Mouse (Mus musculus) MEL (cell line): ENCODE data around the gene Sat1. TPM values are rescaled to one million over a fixed set of nuclear protein-coding genes. Genes with fewer than 3 reads are reported as not detected.

ENCODE experiments used
- DNase-seq: peaks from one replicate; pipeline ENCODE4 v3.0.0; 2011; ENCODE audit warnings: low read depth, low spot score
- H3K27ac ChIP-seq: 2 replicates; pipeline ENCODE4 v1.5.1; 2012; ENCODE audit warnings: low read depth, mild to moderate bottlenecking, control low read depth, low read length, moderate library complexity; ENCODE audit not compliant: control insufficient read depth
- H3K27me3 ChIP-seq, 2 experiments: fragments of 150-350 bp in 1 of 2; sonication (generic) in 1 of 2; 2 replicates each; pipeline ENCODE4 v1.6.1; 2012; ENCODE audit warnings: low read length in 2 of 2, mild to moderate bottlenecking in 2 of 2, improper control_type of control experiment in 1 of 2, moderate library complexity in 1 of 2; ENCODE audit not compliant: insufficient read depth in 2 of 2, control insufficient read depth in 1 of 2
- H3K36me3 ChIP-seq, 2 experiments: 2 replicates each; pipeline ENCODE4 v1.6.1; 2012 to 2014; ENCODE audit warnings: low read length in 2 of 2, improper control_type of control experiment in 1 of 2, inconsistent platforms in 1 of 2, mild to moderate bottlenecking in 1 of 2; ENCODE audit not compliant: insufficient read depth in 2 of 2, control insufficient read depth in 1 of 2
- H3K4me1 ChIP-seq, 2 experiments: fragments of 150-350 bp in 1 of 2; sonication (generic) in 1 of 2; 2 replicates each; pipeline ENCODE4 v1.6.1; 2012; ENCODE audit warnings: low read length in 2 of 2, improper control_type of control experiment in 1 of 2, mild to moderate bottlenecking in 1 of 2; ENCODE audit not compliant: insufficient read depth in 2 of 2, control insufficient read depth in 1 of 2
- H3K4me3 ChIP-seq, 2 experiments: fragments of 150-350 bp in 1 of 2; sonication (generic) in 1 of 2; 2 replicates each; pipeline ENCODE4 v1.5.1; 2012; ENCODE audit warnings: low read depth in 2 of 2, low read length in 2 of 2, mild to moderate bottlenecking in 2 of 2, moderate library complexity in 2 of 2, control low read depth in 1 of 2, improper control_type of control experiment in 1 of 2; ENCODE audit not compliant: control insufficient read depth in 1 of 2, insufficient read depth in 1 of 2
- H3K79me2 ChIP-seq: 2 replicates; pipeline ENCODE4 v1.6.1; 2012; ENCODE audit warnings: mild to moderate bottlenecking, low read length, moderate library complexity; ENCODE audit not compliant: control insufficient read depth, poor library complexity, insufficient read depth
- H3K9ac ChIP-seq: 2 replicates; pipeline ENCODE4 v1.6.1; 2012; ENCODE audit warnings: low read depth, mild to moderate bottlenecking, control low read depth, low read length, moderate library complexity; ENCODE audit not compliant: control insufficient read depth, poor library complexity, severe bottlenecking
- H3K9me3 ChIP-seq: fragments of 150-350 bp; sonication (generic); replicated peaks from 2 replicates; pipeline ENCODE4 v1.6.1; 2012; ENCODE audit warnings: mild to moderate bottlenecking, low read length, improper control_type of control experiment, moderate library complexity; ENCODE audit not compliant: insufficient read depth
- CHD1 ChIP-seq: IDR thresholded peaks from 2 replicates; pipeline ENCODE4 v1.6.1; 2012; ENCODE audit warnings: low read depth, mild to moderate bottlenecking, inconsistent platforms, low read length, improper control_type of control experiment
- CHD2 ChIP-seq: IDR thresholded peaks from 2 replicates; pipeline ENCODE4 v1.6.1; 2011; ENCODE audit warnings: low read length, improper control_type of control experiment
- EP300 ChIP-seq, 2 experiments: IDR thresholded peaks; 2 replicates each; pipeline ENCODE4 v1.6.1; 2011; ENCODE audit warnings: improper control_type of control experiment in 2 of 2, low read length in 2 of 2, low read depth in 1 of 2, mild to moderate bottlenecking in 1 of 2
- ETS1 ChIP-seq: IDR thresholded peaks from 2 replicates; pipeline ENCODE4 v1.6.1; 2012; ENCODE audit warnings: low read depth, mild to moderate bottlenecking, inconsistent platforms, low read length, improper control_type of control experiment, moderate library complexity
- MAFK ChIP-seq: IDR thresholded peaks from 2 replicates; pipeline ENCODE4 v1.6.1; 2011; ENCODE audit warnings: low read depth, mild to moderate bottlenecking, low read length, improper control_type of control experiment, borderline replicate concordance
- MEF2A ChIP-seq: IDR thresholded peaks from 2 replicates; pipeline ENCODE4 v1.6.1; 2014; ENCODE audit warnings: low read depth, mild to moderate bottlenecking, inconsistent platforms, low read length, improper control_type of control experiment; ENCODE audit not compliant: poor library complexity, insufficient replicate concordance, severe bottlenecking; ENCODE audit errors: extremely low read depth
- MXI1 ChIP-seq: IDR thresholded peaks from 2 replicates; pipeline ENCODE4 v1.6.1; 2011; ENCODE audit warnings: mild to moderate bottlenecking, low read depth, low read length, improper control_type of control experiment
- MYB ChIP-seq: IDR thresholded peaks from 2 replicates; pipeline ENCODE4 v1.6.1; 2011; ENCODE audit warnings: mild to moderate bottlenecking, low read depth, low read length, improper control_type of control experiment
- NRF1 ChIP-seq: IDR thresholded peaks from 2 replicates; pipeline ENCODE4 v1.6.1; 2014; ENCODE audit warnings: low read depth, mild to moderate bottlenecking, inconsistent platforms, low read length, improper control_type of control experiment, moderate library complexity; ENCODE audit not compliant: poor library complexity, insufficient read depth, severe bottlenecking
- POLR2A ChIP-seq, 2 experiments: IDR thresholded peaks; 2 replicates each; pipeline ENCODE4 v1.6.1; 2011 to 2012; ENCODE audit warnings: low read length in 2 of 2, mild to moderate bottlenecking in 2 of 2, control low read depth in 1 of 2, improper control_type of control experiment in 1 of 2, low read depth in 1 of 2, moderate library complexity in 1 of 2; ENCODE audit not compliant: control insufficient read depth in 1 of 2, insufficient read depth in 1 of 2, poor library complexity in 1 of 2
- POLR2AphosphoS5 ChIP-seq: IDR thresholded peaks from 2 replicates; pipeline ENCODE4 v1.6.1; 2012; ENCODE audit warnings: low read depth, borderline replicate concordance, mild to moderate bottlenecking, inconsistent platforms, low read length, moderate library complexity, mixed read lengths
- RCOR1 ChIP-seq: IDR thresholded peaks from 2 replicates; pipeline ENCODE4 v1.6.1; 2012; ENCODE audit warnings: low read depth, mild to moderate bottlenecking, inconsistent platforms, low read length, improper control_type of control experiment
- SMC3 ChIP-seq: IDR thresholded peaks from 2 replicates; pipeline ENCODE4 v1.6.1; 2011; ENCODE audit warnings: low read depth, low read length, improper control_type of control experiment
- TAL1 ChIP-seq: IDR thresholded peaks from 2 replicates; pipeline ENCODE4 v1.6.1; 2012; ENCODE audit warnings: mild to moderate bottlenecking, inconsistent platforms, low read length, moderate library complexity, mixed read lengths
- TBP ChIP-seq: IDR thresholded peaks from 2 replicates; pipeline ENCODE4 v1.8.0; 2011; ENCODE audit warnings: low read depth, low read length, improper control_type of control experiment
- UBTF ChIP-seq: IDR thresholded peaks from 2 replicates; pipeline ENCODE4 v1.6.1; 2012; ENCODE audit warnings: low read depth, mild to moderate bottlenecking, inconsistent platforms, low read length, improper control_type of control experiment, moderate library complexity, borderline replicate concordance; ENCODE audit not compliant: insufficient read depth
- USF1 ChIP-seq: IDR thresholded peaks from 2 replicates; pipeline ENCODE4 v1.6.1; 2014; ENCODE audit warnings: low read depth, mild to moderate bottlenecking, inconsistent platforms, low read length, improper control_type of control experiment, moderate library complexity
- USF2 ChIP-seq, 2 experiments: IDR thresholded peaks; 2 replicates each; pipeline ENCODE4 v1.6.1; 2011 to 2012; ENCODE audit warnings: improper control_type of control experiment in 2 of 2, low read length in 2 of 2, borderline replicate concordance in 1 of 2, inconsistent platforms in 1 of 2, low read depth in 1 of 2, mild to moderate bottlenecking in 1 of 2; ENCODE audit not compliant: insufficient read depth in 1 of 2
- ZKSCAN1 ChIP-seq: IDR thresholded peaks from 2 replicates; pipeline ENCODE4 v1.6.1; 2012; ENCODE audit warnings: low read depth, mild to moderate bottlenecking, inconsistent platforms, low read length, improper control_type of control experiment, moderate library complexity
- ZMIZ1 ChIP-seq: IDR thresholded peaks from 2 replicates; pipeline ENCODE4 v1.6.1; 2012; ENCODE audit warnings: low read depth, mild to moderate bottlenecking, inconsistent platforms, low read length, improper control_type of control experiment, moderate library complexity
- polyA plus RNA-seq, 2 experiments: library from polyadenylated mRNA; stranded (reverse) in 1 of 2; unstranded in 1 of 2; fragments of >175 nt in 1 of 2; fragments of >200 nt in 1 of 2; gene quantifications; 2 replicates each; pipeline versions ENCODE4 v1.2.1 to v1.2.4; 2012; ENCODE audit warnings: low replicate concordance in 2 of 2, low read depth in 1 of 2; ENCODE audit not compliant: insufficient read length in 2 of 2, insufficient read depth in 1 of 2, missing spikeins in 1 of 2
- total RNA-seq: library from RNA; depleted of rRNA; stranded (reverse); fragments of 300-350 nt; gene quantifications from 2 replicates; pipeline ENCODE4 v1.2.3, GENCODE M21; 2012

Sat1 gene
- total and polyA plus RNA-seq, 3 experiments: 70.8 to 167 (median 73.7) TPM

- no peaks in the 10 kb centered on the region for H3K4me1 ChIP-seq
- no peak overlapping the region for H3K27ac ChIP-seq
- H3K79me2 ChIP-seq: no peaks in the 10 kb centered on the region
- no peak for DNase-seq
- no peaks in the 10 kb centered on the region for H3K36me3 ChIP-seq
- no peak overlapping the region for H3K9ac ChIP-seq
- no peaks in the 10 kb centered on the region for H3K27me3 ChIP-seq
- no peak overlapping the region for H3K4me3 ChIP-seq
- no peaks in the 10 kb centered on the region for H3K9me3 ChIP-seq
- TF ChIP-seq RCOR1 (no peak), TAL1 (no peak), NRF1 (no peak)
Measured at GRCm38 (mm10) chrX:155177230-155177629, 39.0 kb downstream of the Sat1 start.

DNA sequence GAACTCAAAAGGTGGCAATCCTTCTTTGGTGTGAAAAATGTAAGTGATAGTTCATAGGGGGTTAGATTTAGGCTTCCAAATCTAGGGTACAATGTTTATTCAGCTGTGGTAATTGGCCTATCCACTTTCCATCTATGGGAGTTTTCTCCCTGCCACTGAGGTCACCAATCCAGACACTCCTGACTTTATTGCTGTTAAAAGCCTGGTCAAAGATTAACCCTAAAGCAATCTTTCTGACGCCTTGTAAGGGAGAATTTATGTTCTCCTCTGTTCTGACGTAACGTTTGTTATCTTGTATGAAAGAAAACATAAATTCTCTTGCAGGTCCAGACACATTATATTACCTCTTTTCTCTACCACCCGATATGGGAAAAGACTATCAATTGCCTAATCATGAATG is 40.7 kb downstream of the Sat1 start:
- no peaks in the 10 kb centered on the region for H3K27me3 ChIP-seq
- no peak overlapping the region for H3K4me3 ChIP-seq
- TF ChIP-seq TBP: no peak
- no peak for TF ChIP-seq USF1
- TF ChIP-seq, all 39 proteins: peak for 0

GRCm38 (mm10) chrX:155172310-155172709 is 43.9 kb downstream of the Sat1 start:
- no peaks in the 10 kb centered on the region for H3K9me3 ChIP-seq
- no peaks in the 10 kb centered on the region for H3K36me3 ChIP-seq
- H3K27me3 ChIP-seq: no peaks in the 10 kb centered on the region
- TF ChIP-seq ETS1: 0 out of 2 replicates have a peak, but pooled peaks have one; percentile 12
- TF ChIP-seq SMC3: no peak
- TF ChIP-seq EP300 (IDR thresholded peaks at IDR 0.05; ENCODE audit: low read depth in 1 of 2, low read length in 2 of 2): peak in 1 of 2 experiments; percentile 61; a peak in 1 of 4 replicates
- H3K27ac ChIP-seq: no peak overlapping the region
- no peak overlapping the region for H3K9ac ChIP-seq
- H3K4me3 ChIP-seq: no peak overlapping the region
- DNase-seq: peak; percentile 72
- no peaks in the 10 kb centered on the region for H3K4me1 ChIP-seq
- H3K79me2 ChIP-seq: no peaks in the 10 kb centered on the region

More for the DNA sequence above, 40.7 kb downstream of the Sat1 start:
- no peaks in the 10 kb centered on the region for H3K4me1 ChIP-seq
- H3K9ac ChIP-seq: no peak overlapping the region
- H3K36me3 ChIP-seq: no peaks in the 10 kb centered on the region
- no peaks in the 10 kb centered on the region for H3K9me3 ChIP-seq
- H3K79me2 ChIP-seq: no peaks in the 10 kb centered on the region
- no peak for DNase-seq
- H3K27ac ChIP-seq: no peak overlapping the region

GRCm38 (mm10) chrX:155171754-155172153 is 44.5 kb downstream of the Sat1 start:
- H3K9ac ChIP-seq: no peak overlapping the region
- H3K4me1 ChIP-seq: no peaks in the 10 kb centered on the region
- H3K4me3 ChIP-seq: no peak overlapping the region
- no peak for DNase-seq
- no peaks in the 10 kb centered on the region for H3K9me3 ChIP-seq
- no peak overlapping the region for H3K27ac ChIP-seq
- no peaks in the 10 kb centered on the region for H3K79me2 ChIP-seq
- H3K27me3 ChIP-seq: no peaks in the 10 kb centered on the region
- no peaks in the 10 kb centered on the region for H3K36me3 ChIP-seq
- TF ChIP-seq MYB (no peak), CHD2 (no peak), ZKSCAN1 (no peak), POLR2AphosphoS5 (no peak), MXI1 (no peak), UBTF (no peak), SMC3 (no peak), EP300 (IDR thresholded peaks at IDR 0.05; ENCODE audit: low read depth in 1 of 2, low read length in 2 of 2) (no peak), MEF2A (no peak), TAL1 (no peak), POLR2A (IDR thresholded peaks at IDR 0.05; ENCODE audit: control insufficient read depth in 1 of 2, insufficient read depth in 1 of 2, low read depth in 1 of 2, low read length in 2 of 2, poor library complexity in 1 of 2) (no peak), ZMIZ1 (no peak), CHD1 (no peak), USF2 (IDR thresholded peaks at IDR 0.05; ENCODE audit: borderline replicate concordance in 1 of 2, insufficient read depth in 1 of 2, low read depth in 1 of 2, low read length in 2 of 2) (no peak), MAFK (no peak)
